Mouse (Mus musculus) urinary bladder, postnatal 4 days (tissue): ENCODE measurements around the gene Capn9.
A peak's percentile ranks its signal among the peaks of the same experiment; 100 is the strongest.

Experiments used
- DNase-seq, 2 experiments: peaks; one replicate each; pipeline ENCODE4 v3.0.0; 2021 to 2022; ENCODE audit warnings: low spot score in 2 of 2

Capn9 gene

GRCm38 (mm10) chr8:124641599-124641998, 65.7 kb downstream of the Capn9 start:
- DNase-seq, result no peak

- DNase-seq, result peak in 1 of 2 experiments; percentile 45
These were observed 67.8 kb downstream of the Capn9 start for GRCm38 (mm10) chr8:124643540-124644339.

GRCm38 (mm10) chr8:124648311-124648710, 72.4 kb downstream of the Capn9 start:
- DNase-seq, result no peak

- no peak for DNase-seq
These were observed 75.9 kb downstream of the Capn9 start for GRCm38 (mm10) chr8:124651776-124652175.

GRCm38 (mm10) chr8:124652546-124652945, 76.6 kb downstream of the Capn9 start:
- DNase-seq, result no peak

- no peak for DNase-seq
These were observed 77.9 kb downstream of the Capn9 start for GRCm38 (mm10) chr8:124653568-124654475.

- no peak for DNase-seq
These were observed 82.0 kb downstream of the Capn9 start for GRCm38 (mm10) chr8:124657961-124658360.

GRCm38 (mm10) chr8:124658415-124658814, 82.5 kb downstream of the Capn9 start:
- DNase-seq, result peak in 1 of 2 experiments; percentile 71

- DNase-seq, result no peak
These were observed 85.9 kb downstream of the Capn9 start for GRCm38 (mm10) chr8:124661781-124662180.

GRCm38 (mm10) chr8:124662446-124663111, 86.7 kb downstream of the Capn9 start:
- no peak for DNase-seq

GRCm38 (mm10) chr8:124663112-124663873, 87.4 kb downstream of the Capn9 start, which contains the start of gene 2310022B05Rik:
2310022B05Rik (minus strand) TSS chr8:124663369.
- DNase-seq, result peak; percentile 90 to 91

- no peak for DNase-seq
These were observed 87.9 kb downstream of the Capn9 start for GRCm38 (mm10) chr8:124663874-124664230.

- DNase-seq, result no peak
These were observed 88.5 kb downstream of the Capn9 start for GRCm38 (mm10) chr8:124664414-124664813.
